Mouse (Mus musculus) spleen, postnatal 36 days (tissue): ENCODE measurements around the gene Ppp1r16b.
"Not testable (repeated sequence)": the region's sequence is repeated elsewhere in the genome, so short reads cannot be mapped to it uniquely, and the experiment has no call there.

Experiments
- DNase-seq, 2 experiments: peaks; one replicate each; pipeline ENCODE4 v3.0.0; 2022; ENCODE audit warnings: low spot score in 2 of 2, mixed read lengths in 1 of 2

The Ppp1r16b gene

GRCm38 (mm10) chr2:158722991-158723551, 57.9 kb downstream of the Ppp1r16b start:
- DNase-seq = peak; percentile 85 to 86

- no peak for DNase-seq
Observed at GRCm38 (mm10) chr2:158723806-158724205, 58.6 kb downstream of the Ppp1r16b start.

- no peak for DNase-seq
Observed at GRCm38 (mm10) chr2:158726252-158726651, 61.1 kb downstream of the Ppp1r16b start.

GRCm38 (mm10) chr2:158728061-158728815, 63.0 kb downstream of the Ppp1r16b start:
- no peak for DNase-seq

- no peak for DNase-seq
Observed at GRCm38 (mm10) chr2:158730896-158731295, 65.7 kb downstream of the Ppp1r16b start.

GRCm38 (mm10) chr2:158732521-158732920, 67.3 kb downstream of the Ppp1r16b start:
- no peak for DNase-seq

- DNase-seq = no peak
Observed at GRCm38 (mm10) chr2:158733136-158733535, 67.9 kb downstream of the Ppp1r16b start.

GRCm38 (mm10) chr2:158733914-158734313, 68.7 kb downstream of the Ppp1r16b start:
- peak; percentile 84 for DNase-seq

- peak; percentile 71 for DNase-seq
Observed at GRCm38 (mm10) chr2:158734500-158735152, 69.4 kb downstream of the Ppp1r16b start.

- DNase-seq = peak; percentile 86 to 89
Observed at GRCm38 (mm10) chr2:158735340-158735739, 70.1 kb downstream of the Ppp1r16b start.

GRCm38 (mm10) chr2:158736247-158736646, 71.0 kb downstream of the Ppp1r16b start:
- not testable (repeated sequence) for DNase-seq

- DNase-seq = no peak
Observed at GRCm38 (mm10) chr2:158738591-158738990, 73.4 kb downstream of the Ppp1r16b start.

- DNase-seq = no peak
Observed at GRCm38 (mm10) chr2:158739113-158739512, 73.9 kb downstream of the Ppp1r16b start.

GRCm38 (mm10) chr2:158741011-158741501, 75.9 kb downstream of the Ppp1r16b start:
- no peak for DNase-seq

- no peak for DNase-seq
Observed at GRCm38 (mm10) chr2:158742431-158742830, 77.2 kb downstream of the Ppp1r16b start.

GRCm38 (mm10) chr2:158743518-158744141, 78.4 kb downstream of the Ppp1r16b start:
- no peak for DNase-seq

GRCm38 (mm10) chr2:158745049-158745482, 79.9 kb downstream of the Ppp1r16b start:
- DNase-seq = peak; percentile 46 to 63

GRCm38 (mm10) chr2:158746164-158746563, 81.0 kb downstream of the Ppp1r16b start:
- DNase-seq = no peak

GRCm38 (mm10) chr2:158749366-158749765, 84.2 kb downstream of the Ppp1r16b start:
- no peak for DNase-seq

GRCm38 (mm10) chr2:158760231-158760630, 95.0 kb downstream of the Ppp1r16b start:
- DNase-seq = no peak

- no peak for DNase-seq
Observed at GRCm38 (mm10) chr2:158762339-158762738, 97.1 kb downstream of the Ppp1r16b start.

- peak; percentile 95 to 96 for DNase-seq
Observed at GRCm38 (mm10) chr2:158767742-158768339, 102.6 kb downstream of the Ppp1r16b start, which contains the start of gene Fam83d. TSS of gene Fam83d (plus strand) at chr2:158768093.
